Mouse (Mus musculus) olfactory bulb, adult 2 months (tissue): ENCODE measurements around the gene Pou3f3. TPM values are rescaled to one million over a fixed set of nuclear protein-coding genes. Genes with fewer than 3 reads are reported as not detected.

Experiments
- H3K27ac ChIP-seq: fragments of 200-500 bp; 2 replicates; pipeline ENCODE4 v1.5.1; 2012; ENCODE audit warnings: low read depth, low read length; ENCODE audit not compliant: insufficient read depth
- H3K4me1 ChIP-seq: fragments of 200-500 bp; 2 replicates; pipeline ENCODE4 v1.6.1; 2012; ENCODE audit warnings: low read length; ENCODE audit not compliant: control insufficient read depth, insufficient read depth
- H3K4me3 ChIP-seq: fragments of 200-500 bp; 2 replicates; pipeline ENCODE4 v1.5.1; 2012; ENCODE audit warnings: mild to moderate bottlenecking, low read depth, low read length, moderate library complexity; ENCODE audit not compliant: insufficient read depth
- CTCF ChIP-seq: fragments of 200-500 bp; IDR thresholded peaks from 2 replicates; pipeline ENCODE4 v1.5.1; 2012; ENCODE audit warnings: low read depth, mild to moderate bottlenecking, low read length, moderate library complexity; ENCODE audit not compliant: insufficient read depth
- POLR2A ChIP-seq: fragments of 200-500 bp; IDR thresholded peaks from 2 replicates; pipeline ENCODE4 v1.6.1; 2012; ENCODE audit warnings: mild to moderate bottlenecking, low read depth, low read length, moderate library complexity; ENCODE audit not compliant: insufficient read depth
- WGBS: fragments of 180-500 bp; shearing (Covaris S2); methylation state at CpG from one replicate; pipeline ENCODE4 v1.1.7; 2018; 5-methylcytosine and 5-hydroxymethylcytosine counted together
- polyA plus RNA-seq: library from polyadenylated mRNA; stranded (reverse); fragments of >200 nt; gene quantifications from 2 replicates; pipeline ENCODE4 v1.2.4, GENCODE M21; 2012; ENCODE audit warnings: low replicate concordance; ENCODE audit not compliant: missing spikeins, insufficient read depth, insufficient read length

The Pou3f3 gene
- polyA plus RNA-seq, 1 experiment: not detected

- TF ChIP-seq POLR2A: no peak
- TF ChIP-seq CTCF: peak; percentile 36; the same call in 1 of the 2 replicates
- Histone ChIP-seq H3K27ac (no peak overlapping the region), H3K4me3 (peak overlapping the region; percentile 22), H3K4me1 (peaks cover 17% of the 10 kb centered on the region)
- WGBS: 8% methylated on average over 29 of the region's 31 CpGs
Observed at GRCm38 (mm10) chr1:42714016-42714931, 18.7 kb downstream of the Pou3f3 start.

- no peak overlapping the region for H3K27ac ChIP-seq
- whole genome bisulfite sequencing: 28% methylated on average over 5 of the region's 5 CpGs
- peaks cover 11% of the 10 kb centered on the region for H3K4me1 ChIP-seq
- no peak for TF ChIP-seq POLR2A
- TF ChIP-seq CTCF: no peak
- H3K4me3 ChIP-seq: no peak overlapping the region
Observed at GRCm38 (mm10) chr1:42718549-42718948, 23.0 kb downstream of the Pou3f3 start.

GRCm38 (mm10) chr1:42721353-42721752 lies 25.8 kb downstream of the Pou3f3 start:
- H3K27ac ChIP-seq: no peak overlapping the region
- H3K4me3 ChIP-seq: no peak overlapping the region
- 84% methylated on average over 5 of the region's 5 CpGs for WGBS
- H3K4me1 ChIP-seq: peaks cover 5% of the 10 kb centered on the region; the same call in 1 of the 2 replicates
- TF ChIP-seq POLR2A: no peak
- TF ChIP-seq CTCF: no peak

GRCm38 (mm10) chr1:42723769-42724300 lies 28.3 kb downstream of the Pou3f3 start:
- H3K4me3 ChIP-seq: no peak overlapping the region
- no peak overlapping the region for H3K27ac ChIP-seq
- peaks cover under 1% of the 10 kb centered on the region; the same call in 1 of the 2 replicates for H3K4me1 ChIP-seq
- TF ChIP-seq POLR2A (no peak), CTCF (no peak)
- WGBS: 95% methylated on average over 1 of the region's 1 CpGs

GRCm38 (mm10) chr1:42724881-42725280 lies 29.3 kb downstream of the Pou3f3 start:
- H3K4me1 ChIP-seq: no peaks in the 10 kb centered on the region
- no peak overlapping the region for H3K4me3 ChIP-seq
- WGBS: 98% methylated on average over 2 of the region's 2 CpGs
- no peak overlapping the region for H3K27ac ChIP-seq
- TF ChIP-seq POLR2A (no peak), CTCF (no peak)

GRCm38 (mm10) chr1:42727161-42727560 lies 31.6 kb downstream of the Pou3f3 start:
- no peak for TF ChIP-seq CTCF
- Histone ChIP-seq H3K4me1 (no peaks in the 10 kb centered on the region), H3K27ac (no peak overlapping the region), H3K4me3 (no peak overlapping the region)
- 91% methylated on average over 5 of the region's 5 CpGs for WGBS

- Histone ChIP-seq H3K27ac (no peak overlapping the region), H3K4me1 (no peaks in the 10 kb centered on the region), H3K4me3 (no peak overlapping the region)
- TF ChIP-seq POLR2A (no peak), CTCF (no peak)
- WGBS: 56% methylated on average over 7 of the region's 7 CpGs
Observed at GRCm38 (mm10) chr1:42727676-42728075, 32.1 kb downstream of the Pou3f3 start.

GRCm38 (mm10) chr1:42741383-42742241 lies 46.0 kb downstream of the Pou3f3 start:
- Histone ChIP-seq H3K4me3 (no peak overlapping the region), H3K27ac (no peak overlapping the region), H3K4me1 (no peaks in the 10 kb centered on the region)
- TF ChIP-seq POLR2A (no peak), CTCF (no peak)
- WGBS: 89% methylated on average over 16 of the region's 16 CpGs

- no peak overlapping the region for H3K4me3 ChIP-seq
- no peak overlapping the region for H3K27ac ChIP-seq
- WGBS: 97% methylated on average over 4 of the region's 4 CpGs
- no peaks in the 10 kb centered on the region for H3K4me1 ChIP-seq
- TF ChIP-seq POLR2A (no peak), CTCF (no peak)
Observed at GRCm38 (mm10) chr1:42742242-42742560, 46.6 kb downstream of the Pou3f3 start.
